Mouse (Mus musculus): ENCODE results near the gene Olfr329-ps.
"Not testable (repeated sequence)": the region's sequence is repeated elsewhere in the genome, so short reads cannot be mapped to it uniquely, and the experiment has no call there.

Olfr329-ps gene

DNA sequence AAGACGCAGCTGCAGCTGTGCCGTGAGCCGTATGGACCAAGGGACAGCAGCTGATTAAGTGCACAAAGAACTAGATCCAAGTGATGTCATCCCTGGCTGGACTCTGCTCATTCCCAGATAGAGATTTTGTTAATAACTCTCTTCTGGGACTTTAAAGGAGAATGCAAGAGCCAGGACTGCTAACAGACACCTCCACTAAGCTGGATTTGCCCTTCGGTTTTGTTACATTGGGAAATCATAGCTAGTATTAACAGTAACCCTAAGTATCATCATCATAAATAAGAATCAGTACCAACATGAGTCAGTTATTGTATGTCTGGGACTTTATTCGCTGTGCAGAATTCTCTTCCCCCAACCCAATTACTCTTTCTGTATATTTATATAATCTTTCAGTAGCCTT is at the start of gene Olfr329-ps:
Gene Olfr329-ps, minus strand, starts transcription at position 101 of the 400 bp plus-strand sequence.
- DNase-seq, result no peak

DNA sequence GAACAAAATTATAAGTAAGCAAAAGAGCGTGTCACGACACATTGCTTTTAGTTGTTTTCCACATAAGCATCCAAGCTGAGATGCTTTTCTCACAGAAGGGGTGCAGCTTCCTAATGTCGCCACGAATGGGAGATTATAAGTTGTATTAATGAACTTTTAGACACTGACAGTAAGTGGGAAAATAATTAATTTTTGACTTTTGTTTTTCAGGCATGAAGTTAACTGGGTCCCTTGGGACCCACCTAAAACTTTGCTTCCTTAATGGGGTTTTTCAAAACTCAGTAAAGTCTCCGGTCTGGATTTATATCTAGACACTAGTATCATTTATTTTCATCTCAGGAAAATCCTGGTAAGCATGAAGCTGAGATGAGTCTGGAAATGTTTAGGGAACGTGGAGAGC is 48.6 kb upstream of the Olfr329-ps start, which contains the start of gene Olfr324:
Gene Olfr324, plus strand, starts transcription at position 301 of the 400 bp plus-strand sequence.
- DNase-seq, result no peak

DNA sequence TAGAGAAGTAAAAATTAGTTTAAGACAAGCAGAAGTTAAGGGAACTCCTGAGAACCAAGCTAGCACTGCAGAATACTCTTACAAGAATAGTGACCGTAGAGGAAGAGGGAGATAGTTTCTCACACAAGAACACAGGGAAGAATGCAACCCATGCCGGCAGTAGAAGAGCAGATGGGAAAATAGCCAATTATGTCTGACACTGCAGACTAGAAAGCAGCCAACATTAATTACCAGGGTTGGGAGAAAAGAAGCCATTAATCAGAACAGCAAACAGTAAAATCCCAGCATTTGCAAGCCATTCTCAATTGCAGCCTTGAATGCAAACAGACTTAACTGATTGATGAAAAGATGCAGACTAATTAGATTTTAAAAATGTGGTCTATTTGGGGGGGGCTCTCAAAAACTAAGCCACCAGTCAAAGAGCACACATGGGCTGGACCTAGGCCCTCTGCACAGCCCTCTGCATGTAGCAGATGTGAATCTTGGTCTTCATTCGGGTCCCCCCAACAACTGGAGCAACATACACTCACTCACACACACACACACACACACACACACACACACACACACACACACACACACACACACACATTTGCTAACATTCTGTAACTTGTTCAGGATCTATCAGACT is 42.5 kb upstream of the Olfr329-ps start:
- no peak for DNase-seq

DNA sequence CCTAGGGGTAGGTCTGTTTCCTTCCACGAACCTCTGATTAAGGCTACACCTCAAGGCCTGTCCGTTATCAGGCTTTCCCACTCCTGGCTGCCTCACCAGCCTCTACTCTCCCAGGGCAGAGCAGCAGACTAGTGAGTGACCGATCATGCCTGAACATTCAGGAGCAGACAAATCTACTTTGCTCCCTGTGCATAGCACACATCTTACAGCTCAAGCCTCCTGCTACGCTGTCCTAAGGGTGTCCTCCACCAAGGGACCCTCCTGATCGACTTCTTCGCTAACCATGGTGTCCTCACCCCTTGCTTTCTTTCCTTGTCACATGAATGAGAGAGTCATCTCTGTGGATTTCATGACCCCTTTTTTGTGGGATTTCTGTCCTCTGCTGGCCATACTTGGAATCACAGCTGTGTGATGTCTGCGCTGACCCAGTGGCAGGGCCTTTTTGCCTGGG is 41.7 kb upstream of the Olfr329-ps start:
- DNase-seq, result no peak

DNA sequence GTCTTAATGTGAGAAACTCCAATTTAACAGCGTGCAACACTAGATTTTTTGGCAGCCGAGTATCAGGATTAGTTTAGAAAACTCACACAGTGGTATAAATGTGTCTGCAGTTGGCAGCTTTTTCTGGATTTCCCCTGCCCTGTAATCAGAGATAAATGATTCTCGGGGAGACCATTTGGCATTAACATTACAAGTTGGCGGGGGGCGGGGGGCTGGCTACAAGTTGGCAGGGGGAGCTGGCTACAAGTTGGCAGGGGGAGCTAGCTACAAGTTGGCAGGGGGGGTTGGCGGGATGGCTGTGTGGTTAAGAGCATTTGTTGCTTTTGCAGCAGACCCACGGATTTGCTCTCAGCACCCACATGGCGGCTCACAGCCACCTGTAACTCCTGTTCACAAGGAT is 32.4 kb upstream of the Olfr329-ps start:
- DNase-seq, result no peak

DNA sequence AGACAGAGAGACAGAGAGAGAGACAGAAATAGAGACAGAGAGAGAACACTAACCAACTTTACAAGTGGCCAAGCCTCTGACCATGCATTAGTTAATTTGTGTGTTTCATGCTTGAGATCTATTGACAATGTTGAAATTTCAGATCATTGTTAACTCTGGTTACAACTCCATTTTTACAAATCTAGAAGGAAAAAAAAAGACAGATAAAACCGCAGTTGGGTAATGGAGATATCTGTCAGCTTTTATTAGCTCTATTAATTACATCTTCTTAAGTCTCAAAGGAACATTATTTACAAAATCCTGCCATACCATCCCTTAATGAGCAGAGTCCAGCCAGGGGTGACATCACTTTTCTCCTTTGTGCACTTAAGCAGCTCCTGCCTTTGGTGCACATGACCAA is 31.2 kb upstream of the Olfr329-ps start, which contains the start of gene Olfr325:
Gene Olfr325, plus strand, starts transcription at position 301 of the 400 bp plus-strand sequence.
- no peak for DNase-seq

DNA sequence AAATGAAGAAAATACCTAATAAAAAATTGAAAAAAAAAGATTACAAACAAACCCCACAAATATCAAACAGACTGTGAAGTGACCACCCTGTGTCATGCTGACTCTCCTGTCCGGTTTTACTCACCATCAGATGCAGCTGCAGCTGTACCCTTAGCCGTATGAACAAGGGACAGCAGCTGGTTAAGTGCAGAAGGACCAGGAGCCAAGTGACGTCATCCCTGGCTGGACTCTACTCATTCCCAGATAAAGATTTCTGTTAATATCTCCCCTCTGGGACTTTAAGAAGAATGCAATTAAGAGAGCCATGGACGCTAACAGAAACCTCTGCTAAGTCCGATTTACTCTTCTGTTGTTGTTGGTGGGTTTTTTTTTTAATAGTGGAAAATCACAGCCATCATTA is 24.2 kb upstream of the Olfr329-ps start, which contains the start of gene Olfr224:
Gene Olfr224, minus strand, starts transcription at position 149 of the 400 bp plus-strand sequence.
- DNase-seq, result no peak

DNA sequence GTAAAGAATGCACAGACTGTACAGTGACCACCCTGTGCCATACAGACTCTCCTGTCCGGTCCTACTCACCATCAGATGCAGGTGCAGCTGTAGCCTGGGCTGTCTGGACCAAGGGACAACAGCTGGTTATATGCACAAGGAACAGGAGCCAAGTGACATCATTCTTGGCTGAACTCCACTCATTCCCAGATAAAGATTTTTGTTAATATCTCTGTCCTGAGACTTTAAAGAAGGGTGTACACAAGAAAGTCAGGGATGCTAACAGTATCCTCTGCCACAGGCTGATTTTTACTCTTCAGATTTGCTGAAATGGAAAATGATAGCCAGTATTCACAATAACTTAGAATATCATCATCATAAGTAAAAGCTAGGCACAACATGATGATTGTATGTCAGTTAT is 9.3 kb upstream of the Olfr329-ps start, which contains the start of gene Olfr328:
Gene Olfr328, minus strand, starts transcription at position 101 of the 400 bp plus-strand sequence.
- DNase-seq, result no peak

DNA sequence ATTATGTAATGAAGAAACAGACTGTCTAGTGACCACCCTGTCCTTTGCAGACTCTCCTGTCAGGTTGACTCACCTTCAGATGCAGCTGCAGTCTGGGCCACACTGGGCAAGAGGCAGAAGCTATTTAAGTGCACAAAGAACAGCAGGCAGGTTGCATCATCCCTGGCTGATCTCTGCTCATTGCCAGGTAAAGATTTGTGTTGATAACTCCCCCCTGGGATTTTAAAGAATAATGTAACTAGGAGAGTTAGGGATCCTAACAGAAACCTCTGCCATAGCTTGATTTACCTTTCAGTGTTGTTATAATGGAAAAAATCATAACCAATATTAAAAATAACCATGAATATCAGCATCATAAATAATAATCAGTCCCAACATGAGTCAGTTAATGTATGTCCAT is 11.5 kb downstream of the Olfr329-ps start, which contains the start of gene Olfr330:
Gene Olfr330, minus strand, starts transcription at position 101 of the 400 bp plus-strand sequence.
- DNase-seq, result not testable (repeated sequence)

DNA sequence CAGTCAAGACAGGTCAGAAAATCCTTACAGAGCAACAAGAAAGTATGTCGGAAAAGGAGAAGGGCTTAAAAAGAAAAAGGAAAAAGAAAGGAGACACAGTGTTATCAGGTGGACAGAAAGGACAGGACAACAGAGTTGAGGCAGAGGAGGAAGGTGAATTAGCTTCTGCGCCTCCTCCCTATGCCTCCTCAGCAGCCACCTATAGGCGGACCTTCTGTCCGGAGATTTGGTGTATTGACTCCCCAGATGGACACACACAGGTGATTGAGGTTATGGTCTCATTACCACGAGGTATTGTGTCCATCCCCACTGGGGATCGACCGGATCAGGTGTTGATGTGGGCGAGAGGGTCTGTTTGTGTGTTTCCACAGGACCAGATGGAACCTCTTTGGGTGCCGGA is 26.5 kb downstream of the Olfr329-ps start:
- peak; percentile 33 for DNase-seq

DNA sequence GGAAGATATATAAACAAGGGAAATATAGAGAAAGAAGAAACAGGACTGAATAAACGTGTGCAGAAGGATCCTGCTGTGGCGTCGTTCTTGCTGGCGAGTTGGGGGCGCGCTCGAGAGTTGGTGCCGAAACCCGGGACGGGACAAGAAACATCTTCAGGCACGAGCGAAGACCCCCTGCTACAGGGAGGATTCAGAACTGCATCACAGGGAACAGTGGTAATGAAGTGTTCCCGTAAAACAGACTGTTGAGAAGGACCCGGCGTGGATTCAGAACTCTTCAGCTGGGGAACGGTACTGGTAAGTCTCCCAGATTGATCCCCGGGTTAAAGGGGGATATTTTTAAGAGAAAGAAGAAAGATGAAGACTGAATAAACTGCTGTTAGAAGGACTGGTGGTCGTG is 27.3 kb downstream of the Olfr329-ps start:
- peak; percentile 58 for DNase-seq

DNA sequence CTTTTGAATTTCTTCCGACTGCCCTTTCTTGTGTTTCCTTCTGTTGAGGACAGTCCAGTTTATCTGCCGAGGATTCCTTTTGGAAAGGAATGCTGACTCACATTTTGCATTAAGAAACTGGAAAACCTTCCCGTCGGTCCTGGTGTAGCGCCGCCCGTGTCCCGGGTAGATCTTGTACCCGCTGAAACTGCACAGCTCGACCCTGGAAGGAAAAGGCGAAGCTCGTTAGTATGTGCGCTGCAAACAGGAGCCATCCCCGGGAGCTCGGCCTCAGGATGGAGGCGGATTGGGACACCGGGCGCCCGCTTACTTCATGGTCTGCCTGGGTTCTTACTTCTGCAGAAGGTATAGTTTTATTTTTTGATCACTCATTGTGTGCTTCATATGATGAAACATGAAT is 37.2 kb downstream of the Olfr329-ps start:
- DNase-seq, result not testable (repeated sequence)

DNA sequence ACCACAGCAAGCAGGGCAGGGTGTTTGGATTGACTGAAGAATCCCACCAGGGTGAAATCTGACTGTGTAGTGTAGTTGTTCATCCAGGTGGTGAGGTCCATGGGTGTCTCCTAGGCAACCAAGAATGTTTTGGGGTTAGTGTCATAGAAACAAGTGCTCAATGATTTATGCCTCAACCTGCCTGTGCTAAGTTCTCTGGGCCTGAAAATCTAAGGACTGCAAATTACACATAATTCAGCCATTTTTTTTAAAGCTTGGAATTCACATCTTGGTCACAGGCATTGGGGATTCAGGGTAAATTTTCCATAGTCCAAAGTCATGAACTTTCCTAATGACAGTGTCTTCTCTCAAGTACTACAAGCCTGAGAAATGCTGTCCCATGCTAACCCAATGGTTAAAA is 43.8 kb downstream of the Olfr329-ps start, which contains the start of gene Olfr331:
Gene Olfr331, minus strand, starts transcription at position 101 of the 400 bp plus-strand sequence.
- not testable (repeated sequence) for DNase-seq

DNA sequence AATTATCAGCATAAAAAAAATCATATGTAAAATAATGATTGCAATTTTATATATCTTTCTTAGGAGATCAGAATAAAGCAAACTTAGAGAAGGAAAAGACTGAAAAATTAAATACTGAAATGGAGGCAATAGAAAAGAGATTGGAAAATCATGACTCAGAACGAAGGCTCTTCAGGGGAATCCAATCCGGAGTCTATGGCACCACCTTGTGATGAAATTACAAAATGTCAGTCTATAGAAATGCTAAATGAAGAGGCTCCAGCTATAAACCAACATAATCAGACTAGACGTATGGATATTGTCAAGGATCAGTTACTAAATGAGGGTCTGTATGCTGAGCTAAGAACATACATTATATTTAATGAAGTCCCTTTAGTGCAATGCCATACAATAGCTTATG is 46.9 kb downstream of the Olfr329-ps start:
- no peak for DNase-seq

DNA sequence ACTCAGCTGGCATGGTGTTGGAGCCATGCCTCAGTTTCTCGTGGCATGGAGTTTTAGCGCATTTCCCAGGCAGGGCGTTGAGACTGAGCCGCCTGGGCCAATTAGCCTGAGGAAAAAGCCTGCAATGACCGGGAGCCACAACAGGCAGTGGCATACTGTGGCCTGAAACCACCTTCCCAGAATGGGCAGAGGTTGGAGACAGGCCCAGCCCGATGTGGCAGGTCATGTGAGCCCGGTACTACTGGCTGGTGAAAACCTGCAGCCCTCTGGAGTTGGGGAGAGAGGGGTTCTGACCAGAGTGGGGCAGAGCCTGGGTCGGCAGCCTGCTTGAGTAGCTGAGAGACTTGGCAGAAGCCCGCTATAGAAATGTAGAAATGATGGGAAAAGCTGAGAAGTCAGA is 47.5 kb downstream of the Olfr329-ps start:
- DNase-seq, result no peak

DNA sequence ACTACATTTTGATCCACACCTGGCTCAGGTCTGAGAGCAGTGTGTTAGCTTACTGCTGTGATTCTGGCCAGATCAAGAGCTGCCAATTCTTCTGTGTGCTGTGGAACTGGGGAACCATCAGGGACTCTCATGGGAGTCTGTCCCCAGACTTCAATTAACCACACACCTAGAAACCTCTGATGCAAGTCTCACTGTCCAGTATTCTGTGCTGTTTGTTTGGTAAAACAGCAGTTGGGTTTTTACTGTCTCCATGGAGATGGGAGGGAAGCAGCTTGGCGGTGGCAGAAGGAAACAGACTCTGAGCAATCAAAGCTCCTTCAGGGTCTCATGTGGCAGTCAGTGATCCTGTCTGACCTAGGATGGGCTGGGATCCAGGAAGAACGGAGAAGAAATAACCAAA is 53.8 kb downstream of the Olfr329-ps start, which contains the start of gene Olfr332:
Gene Olfr332, minus strand, starts transcription at position 101 of the 400 bp plus-strand sequence.
- DNase-seq, result no peak

Measured in cerebellum, adult 11-12 months (tissue).